Mouse (Mus musculus) splenic B cell, adult 2 months (primary cell): Measurements from ENCODE around the gene Abhd14a.

Experiments
- DNase-seq: peaks from one replicate; pipeline ENCODE4 v3.0.0-alpha.2; 2011; ENCODE audit warnings: low read depth, low spot score
- H3K27me3 ChIP-seq: 2 replicates; pipeline ENCODE4 v1.6.1; 2012; ENCODE audit warnings: mild to moderate bottlenecking, low read length, moderate library complexity, mixed read lengths; ENCODE audit not compliant: control insufficient read depth, poor library complexity, insufficient read depth, severe bottlenecking
- H3K36me3 ChIP-seq: 2 replicates; pipeline ENCODE4 v1.6.1; 2012; ENCODE audit warnings: mild to moderate bottlenecking, low read length, moderate library complexity, mixed read lengths; ENCODE audit not compliant: control insufficient read depth, poor library complexity, insufficient read depth, severe bottlenecking

The Abhd14a gene

GRCm38 (mm10) chr9:106462430-106462800, 14.9 kb upstream of the Abhd14a start:
- Histone ChIP-seq H3K27me3 (no peaks in the 10 kb centered on the region; the same call in 1 of the 2 replicates), H3K36me3 (no peaks in the 10 kb centered on the region)
- DNase-seq, result no peak

GRCm38 (mm10) chr9:106461641-106462429, 14.4 kb upstream of the Abhd14a start:
- H3K36me3 ChIP-seq, result no peaks in the 10 kb centered on the region
- no peaks in the 10 kb centered on the region; the same call in 1 of the 2 replicates for H3K27me3 ChIP-seq
- no peak for DNase-seq

- Histone ChIP-seq H3K27me3 (no peaks in the 10 kb centered on the region; the same call in 1 of the 2 replicates), H3K36me3 (no peaks in the 10 kb centered on the region)
- no peak for DNase-seq
Observed at GRCm38 (mm10) chr9:106461026-106461415, 13.5 kb upstream of the Abhd14a start.

GRCm38 (mm10) chr9:106460401-106461025, 13.0 kb upstream of the Abhd14a start:
- Histone ChIP-seq H3K27me3 (peaks cover 2% of the 10 kb centered on the region; the same call in 1 of the 2 replicates), H3K36me3 (no peaks in the 10 kb centered on the region)
- no peak for DNase-seq

- Histone ChIP-seq H3K27me3 (peaks cover 2% of the 10 kb centered on the region; the same call in 1 of the 2 replicates), H3K36me3 (no peaks in the 10 kb centered on the region)
- DNase-seq, result no peak
Observed at GRCm38 (mm10) chr9:106459946-106460345, 12.5 kb upstream of the Abhd14a start.

GRCm38 (mm10) chr9:106457920-106458319, 10.4 kb upstream of the Abhd14a start:
- DNase-seq, result no peak
- Histone ChIP-seq H3K27me3 (peaks cover 2% of the 10 kb centered on the region; the same call in 1 of the 2 replicates), H3K36me3 (no peaks in the 10 kb centered on the region)

- Histone ChIP-seq H3K27me3 (peaks cover 2% of the 10 kb centered on the region; the same call in 1 of the 2 replicates), H3K36me3 (no peaks in the 10 kb centered on the region)
- DNase-seq, result no peak
Observed at GRCm38 (mm10) chr9:106457163-106457559, 9.7 kb upstream of the Abhd14a start.

GRCm38 (mm10) chr9:106456325-106457162, 9.1 kb upstream of the Abhd14a start:
- Histone ChIP-seq H3K27me3 (peaks cover 2% of the 10 kb centered on the region; the same call in 1 of the 2 replicates), H3K36me3 (no peaks in the 10 kb centered on the region)
- no peak for DNase-seq

GRCm38 (mm10) chr9:106454888-106455681, 7.6 kb upstream of the Abhd14a start:
- no peak for DNase-seq
- Histone ChIP-seq H3K27me3 (peaks cover 2% of the 10 kb centered on the region; the same call in 1 of the 2 replicates), H3K36me3 (no peaks in the 10 kb centered on the region)

- Histone ChIP-seq H3K36me3 (no peaks in the 10 kb centered on the region), H3K27me3 (peaks cover 2% of the 10 kb centered on the region; the same call in 1 of the 2 replicates)
- DNase-seq, result no peak
Observed at GRCm38 (mm10) chr9:106454071-106454761, 6.7 kb upstream of the Abhd14a start.

- Histone ChIP-seq H3K36me3 (no peaks in the 10 kb centered on the region), H3K27me3 (peaks cover 2% of the 10 kb centered on the region; the same call in 1 of the 2 replicates)
- DNase-seq, result peak; percentile 42
Observed at GRCm38 (mm10) chr9:106453271-106454070, 6.0 kb upstream of the Abhd14a start, which contains the start of gene Pcbp4. Gene Pcbp4, plus strand, starts transcription at chr9:106453291.

- DNase-seq, result no peak
- peaks cover 2% of the 10 kb centered on the region; the same call in 1 of the 2 replicates for H3K27me3 ChIP-seq
- no peaks in the 10 kb centered on the region for H3K36me3 ChIP-seq
Observed at GRCm38 (mm10) chr9:106452821-106453220, 5.3 kb upstream of the Abhd14a start.

- no peak for DNase-seq
- H3K36me3 ChIP-seq, result no peaks in the 10 kb centered on the region
- H3K27me3 ChIP-seq, result peaks cover 2% of the 10 kb centered on the region; the same call in 1 of the 2 replicates
Observed at GRCm38 (mm10) chr9:106452351-106452750, 4.9 kb upstream of the Abhd14a start.
